Mouse (Mus musculus): Measurements from ENCODE around the gene Dynlt1f. TPM values are rescaled to one million over a fixed set of nuclear protein-coding genes. Genes with fewer than 3 reads are reported as not detected.
A peak's percentile ranks its signal among the peaks of the same experiment; 100 is the strongest.
"Not testable (repeated sequence)": the region's sequence is repeated elsewhere in the genome, so short reads cannot be mapped to it uniquely, and the experiment has no call there.

The Dynlt1f gene
- 100 to 1,000 TPM in 1 of 3 experiments, 10 to 100 TPM in 2; 70.8 to 107 (median 72.0) TPM for polyA plus RNA-seq (2017; shearing (Covaris generic))

- peak; percentile 92 for ATAC-seq
Measured at GRCm38 (mm10) chr17:6655567-6656281, at the start of gene Dynlt1f. Dynlt1f (minus strand) TSS chr17:6655900.

GRCm38 (mm10) chr17:6703381-6704270, 47.9 kb upstream of the Dynlt1f start:
- not testable (repeated sequence) for ATAC-seq

GRCm38 (mm10) chr17:6702625-6703221, 47.0 kb upstream of the Dynlt1f start:
- not testable (repeated sequence) for ATAC-seq

GRCm38 (mm10) chr17:6700077-6700476, 44.4 kb upstream of the Dynlt1f start:
- not testable (repeated sequence) for ATAC-seq

GRCm38 (mm10) chr17:6699502-6699901, 43.8 kb upstream of the Dynlt1f start:
- not testable (repeated sequence) for ATAC-seq

- ATAC-seq: peak; percentile 76
Measured at GRCm38 (mm10) chr17:6697224-6697775, 41.6 kb upstream of the Dynlt1f start.

- not testable (repeated sequence) for ATAC-seq
Measured at GRCm38 (mm10) chr17:6696521-6696920, 40.8 kb upstream of the Dynlt1f start.

GRCm38 (mm10) chr17:6695712-6696111, 40.0 kb upstream of the Dynlt1f start:
- not testable (repeated sequence) for ATAC-seq

- ATAC-seq: peak; percentile 67
Measured at GRCm38 (mm10) chr17:6691596-6691995, 35.9 kb upstream of the Dynlt1f start.

GRCm38 (mm10) chr17:6689344-6689743, 33.6 kb upstream of the Dynlt1f start:
- not testable (repeated sequence) for ATAC-seq

- ATAC-seq: peak; percentile 63
Measured at GRCm38 (mm10) chr17:6686299-6686971, 30.7 kb upstream of the Dynlt1f start.

GRCm38 (mm10) chr17:6685288-6685818, 29.7 kb upstream of the Dynlt1f start:
- not testable (repeated sequence) for ATAC-seq

GRCm38 (mm10) chr17:6684464-6685287, 29.0 kb upstream of the Dynlt1f start:
- ATAC-seq: not testable (repeated sequence)

- ATAC-seq: not testable (repeated sequence)
Measured at GRCm38 (mm10) chr17:6683702-6684101, 28.0 kb upstream of the Dynlt1f start.

GRCm38 (mm10) chr17:6681721-6682120, 26.0 kb upstream of the Dynlt1f start:
- not testable (repeated sequence) for ATAC-seq

GRCm38 (mm10) chr17:6678063-6678462, 22.4 kb upstream of the Dynlt1f start:
- not testable (repeated sequence) for ATAC-seq

- ATAC-seq: not testable (repeated sequence)
Measured at GRCm38 (mm10) chr17:6674297-6674696, 18.6 kb upstream of the Dynlt1f start.

- ATAC-seq: not testable (repeated sequence)
Measured at GRCm38 (mm10) chr17:6668522-6668921, 12.8 kb upstream of the Dynlt1f start.

GRCm38 (mm10) chr17:6665389-6665788, 9.7 kb upstream of the Dynlt1f start:
- not testable (repeated sequence) for ATAC-seq

GRCm38 (mm10) chr17:6662840-6663239, 7.1 kb upstream of the Dynlt1f start:
- peak; percentile 42 for ATAC-seq

All from inflammation-experienced regulatory T-cells, adult 6 months (primary cell).